Mouse (Mus musculus) MN1 (cell line): ENCODE results near the gene Hist1h1d.
"Not testable (repeated sequence)": the region's sequence is repeated elsewhere in the genome, so short reads cannot be mapped to it uniquely, and the experiment has no call there.

ENCODE experiments used
- DNase-seq: peaks from one replicate; pipeline ENCODE4 v3.0.0-alpha.2; 2016; ENCODE audit warnings: low spot score

The Hist1h1d gene

GRCm38 (mm10) chr13:23530181-23530900 lies 22.7 kb upstream of the Hist1h1d start:
- DNase-seq, result peak; percentile 75

GRCm38 (mm10) chr13:23530901-23531875 lies 21.9 kb upstream of the Hist1h1d start, which contains the start of gene Hist1h4h:
TSS of gene Hist1h4h (plus strand) at chr13:23531050.
- DNase-seq, result peak; percentile 96

GRCm38 (mm10) chr13:23532262-23533075 lies 20.6 kb upstream of the Hist1h1d start:
- no peak for DNase-seq

- DNase-seq, result peak; percentile 86
Observed at GRCm38 (mm10) chr13:23533560-23534367, 19.3 kb upstream of the Hist1h1d start, which contains the start of gene Hist1h2af. TSS of gene Hist1h2af (plus strand) at chr13:23533906.

- peak; percentile 37 for DNase-seq
Observed at GRCm38 (mm10) chr13:23534368-23535131, 18.5 kb upstream of the Hist1h1d start.

- DNase-seq, result peak; percentile 93
Observed at GRCm38 (mm10) chr13:23535137-23536075, 17.7 kb upstream of the Hist1h1d start, which contains the start of gene Hist1h3g. TSS of gene Hist1h3g (plus strand) at chr13:23535422.

- DNase-seq, result no peak
Observed at GRCm38 (mm10) chr13:23536076-23536822, 16.8 kb upstream of the Hist1h1d start.

GRCm38 (mm10) chr13:23537006-23537710 lies 15.9 kb upstream of the Hist1h1d start:
- DNase-seq, result no peak

- DNase-seq, result no peak
Observed at GRCm38 (mm10) chr13:23538249-23538648, 14.8 kb upstream of the Hist1h1d start.

- not testable (repeated sequence) for DNase-seq
Observed at GRCm38 (mm10) chr13:23539821-23540220, 13.2 kb upstream of the Hist1h1d start.

GRCm38 (mm10) chr13:23541497-23541896 lies 11.6 kb upstream of the Hist1h1d start:
- DNase-seq, result no peak

GRCm38 (mm10) chr13:23542225-23542980 lies 10.7 kb upstream of the Hist1h1d start:
- DNase-seq, result not testable (repeated sequence)

GRCm38 (mm10) chr13:23542999-23543607 lies 10.0 kb upstream of the Hist1h1d start, which contains the start of gene Hist1h2bh:
TSS of gene Hist1h2bh (minus strand) at chr13:23543392.
- peak; percentile 81 for DNase-seq

GRCm38 (mm10) chr13:23543965-23544786 lies 8.9 kb upstream of the Hist1h1d start, which contains the start of gene Hist1h3f:
TSS of gene Hist1h3f (plus strand) at chr13:23544052.
- peak; percentile 93 for DNase-seq

- DNase-seq, result not testable (repeated sequence)
Observed at GRCm38 (mm10) chr13:23544787-23545120, 8.3 kb upstream of the Hist1h1d start.
